ENCODE assay signal across 13 mouse cellular contexts in the genomic region with DNA sequence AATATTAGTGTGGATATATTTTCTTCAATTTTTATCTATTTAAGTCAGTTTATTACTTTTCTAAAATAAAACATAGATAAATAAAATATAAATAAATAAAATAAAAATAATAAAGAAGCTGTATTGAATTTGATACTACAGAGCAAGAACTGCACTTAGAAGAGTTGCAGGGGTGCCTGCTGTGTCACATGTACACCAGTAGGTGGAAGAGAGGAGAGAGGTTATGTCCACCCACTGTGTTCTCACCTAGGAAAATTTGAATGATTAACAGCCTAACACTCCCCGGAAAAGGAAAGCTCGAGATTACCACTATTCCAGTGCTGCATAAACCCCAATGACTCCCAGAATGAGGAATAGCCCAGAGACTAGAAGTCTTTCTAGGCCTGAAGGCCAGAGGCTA. TPM values are rescaled to one million over a fixed set of nuclear protein-coding genes. Genes with fewer than 3 reads are reported as not detected.
"Had no signal": no experiment of that assay in that cellular context is flagged by ENCODE, and none has a peak within 500 bp of the region (broad histone marks: within the 10 kb centered on the region; RNA-seq: fewer than 3 reads in every experiment).

No protein-coding gene starts in this region.

RNA-seq across cellular contexts. Expression of gene Vmn2r22, which starts 26.7 kb away (rescaled TPM):
- total RNA-seq: forebrain, postnatal 0 days; gastrocnemius, adult 18-20 months; gastrocnemius, adult 2 months; gastrocnemius, adult 8-10 months; gastrocnemius, postnatal 10 days; gastrocnemius, postnatal 14 days; gastrocnemius, postnatal 25 days; gastrocnemius, postnatal 36 days; gastrocnemius, postnatal 4 days; granulocyte monocyte progenitor cell, adult 5-6 weeks; heart, adult 18-20 months; heart, adult 2 months; heart, adult 8-10 months had no signal
